ENCODE assay signal across 26 mouse cellular contexts in genomic region chr5:122293131-122293530, GRCm38 (mm10). TPM values are rescaled to one million over a fixed set of nuclear protein-coding genes. Genes with fewer than 3 reads are reported as not detected.
DNase-seq lines count a peak whose midpoint lies in the region; ATAC-seq and TF ChIP-seq lines count a peak whose summit lies in the region.
"Had no signal": no experiment of that assay in that cellular context is flagged by ENCODE, and none has a peak within 500 bp of the region (broad histone marks: within the 10 kb centered on the region; RNA-seq: fewer than 3 reads in every experiment).

No protein-coding gene starts in this region.

- H3K9ac ChIP-seq in heart, adult 2 months (ENCODE audit: low read depth, low read length) = no peak overlapping the region
- no peak overlapping the region for H3K9ac ChIP-seq in heart, embryonic 16.5 days (ENCODE audit: low read length)
- no peak overlapping the region for H3K9ac ChIP-seq in midbrain, embryonic 12.5 days (replicated peaks)
- no peak overlapping the region for H3K9ac ChIP-seq in midbrain, embryonic 11.5 days (ENCODE audit: low read length)
- H3K9ac ChIP-seq: embryonic facial prominence, embryonic 12.5 days; limb, embryonic 15.5 days; midbrain, embryonic 13.5 days; neural tube, embryonic 13.5 days had no signal

- H3K79me2 ChIP-seq in heart, adult 2 months (replicated peaks; ENCODE audit: control insufficient read depth, insufficient read depth, low read length) = peaks cover 3% of the 10 kb centered on the region; the same call in 1 of the 2 replicates

- TF ChIP-seq EP300 in heart, adult 2 months (IDR thresholded peaks at IDR 0.05; ENCODE audit: insufficient read depth, low read depth, low read length) = no peak

- ATAC-seq in heart, embryonic 16.5 days (replicated peaks; ENCODE audit: extremely low read depth, insufficient read depth, low FRiP score) = no peak
- ATAC-seq in midbrain, embryonic 12.5 days (ENCODE audit: low FRiP score, low read depth) = no peak
- ATAC-seq in midbrain, embryonic 11.5 days (ENCODE audit: low FRiP score) = no peak
- ATAC-seq: forebrain, embryonic 14.5 days; intestine, embryonic 16.5 days; midbrain, embryonic 13.5 days; Patski had no signal

- no peak overlapping the region; the same call in 1 of the 2 replicates for H3K4me2 ChIP-seq in heart, embryonic 16.5 days (ENCODE audit: low read depth, low read length)
- no peak overlapping the region for H3K4me2 ChIP-seq in midbrain, embryonic 12.5 days (replicated peaks)
- H3K4me2 ChIP-seq in midbrain, embryonic 11.5 days = no peak overlapping the region
- H3K4me2 ChIP-seq: embryonic facial prominence, embryonic 12.5 days; hindbrain, embryonic 13.5 days; limb, embryonic 15.5 days; midbrain, embryonic 13.5 days; neural tube, embryonic 13.5 days had no signal

- peaks cover 21% of the 10 kb centered on the region for H3K4me1 ChIP-seq in heart, adult 2 months (ENCODE audit: control insufficient read depth, insufficient read depth, low read length)
- H3K4me1 ChIP-seq in heart, embryonic 16.5 days (ENCODE audit: control insufficient read depth, insufficient read depth, low read length) = peaks cover 54% of the 10 kb centered on the region
- H3K4me1 ChIP-seq in midbrain, embryonic 12.5 days = peaks cover 27% of the 10 kb centered on the region
- peaks cover 19% of the 10 kb centered on the region for H3K4me1 ChIP-seq in midbrain, embryonic 11.5 days (ENCODE audit: control insufficient read depth, insufficient read depth, low read length)
- H3K4me1 ChIP-seq: embryonic facial prominence, embryonic 12.5 days had no signal

- H3K9me3 ChIP-seq in heart, embryonic 16.5 days (replicated peaks; ENCODE audit: control insufficient read depth, low read length) = 0 out of 2 replicates have a peak, but pooled peaks cover 3% of the 10 kb centered on the region
- H3K9me3 ChIP-seq in midbrain, embryonic 12.5 days = no peaks in the 10 kb centered on the region
- no peaks in the 10 kb centered on the region; the same call in 1 of the 2 replicates for H3K9me3 ChIP-seq in midbrain, embryonic 11.5 days (ENCODE audit: control insufficient read depth, low read length)
- H3K9me3 ChIP-seq: embryonic facial prominence, embryonic 12.5 days; hindbrain, embryonic 13.5 days; limb, embryonic 10.5 days; limb, embryonic 15.5 days; midbrain, embryonic 13.5 days; neural tube, embryonic 13.5 days had no signal

- DNase-seq in heart, adult 2 months = no peak
- no peak for DNase-seq in heart, postnatal 4 days
- no peak for DNase-seq in heart, postnatal 14 days
- no peak for DNase-seq in midbrain, embryonic 11.5 days (ENCODE audit: low spot score, missing footprints)
- no peak for DNase-seq in adrenal gland, adult 2 months
- DNase-seq: adrenal gland, postnatal 14 days; cerebellum, adult 11-12 months; cerebellum, adult 9-11 months; embryo, embryonic 11 days; gastrocnemius, postnatal 25 days; heart, postnatal 10 days; kidney, postnatal 14 days; layer of hippocampus, adult 9-11 months; lung, postnatal 36 days; thymus, adult 18-20 months had no signal

- H3K27me3 ChIP-seq in heart, adult 2 months (ENCODE audit: control insufficient read depth, insufficient read depth, low read length) = no peaks in the 10 kb centered on the region
- no peaks in the 10 kb centered on the region for H3K27me3 ChIP-seq in heart, embryonic 16.5 days (ENCODE audit: control insufficient read depth, insufficient read depth, low read length)
- H3K27me3 ChIP-seq in midbrain, embryonic 12.5 days = no peaks in the 10 kb centered on the region
- no peaks in the 10 kb centered on the region for H3K27me3 ChIP-seq in midbrain, embryonic 11.5 days (ENCODE audit: control insufficient read depth, insufficient read depth, low read length)
- H3K27me3 ChIP-seq: embryonic facial prominence, embryonic 12.5 days; hindbrain, embryonic 13.5 days; limb, embryonic 15.5 days; midbrain, embryonic 13.5 days; neural tube, embryonic 13.5 days; Patski had no signal

- intact Hi-C loops in heart, adult 2 months (cut with DNase I) = loop anchor here (2.0 kb wide), 1 partner anchor 22 kb away; no protein-coding TSS in a partner anchor
- intact Hi-C loops in heart, postnatal 14 days (cut with DNase I) = no loop called here

- TF ChIP-seq POLR2A in heart, adult 2 months (IDR thresholded peaks at IDR 0.05; ENCODE audit: insufficient read depth, low read depth, low read length) = no peak

- peak overlapping the region; percentile 41; the same call in 1 of the 2 replicates for H3K27ac ChIP-seq in heart, adult 2 months
- peak overlapping the region; percentile 61 for H3K27ac ChIP-seq in heart, embryonic 16.5 days (ENCODE audit: low read length)
- 0 out of 2 replicates have a peak overlapping the region, but pooled peaks have one; percentile 63 for H3K27ac ChIP-seq in midbrain, embryonic 12.5 days (replicated peaks)
- no peak overlapping the region for H3K27ac ChIP-seq in midbrain, embryonic 11.5 days (ENCODE audit: low read depth, low read length)
- H3K27ac ChIP-seq: embryonic facial prominence, embryonic 12.5 days; limb, embryonic 10.5 days; limb, embryonic 15.5 days had no signal

- H3K36me3 ChIP-seq in heart, adult 2 months (ENCODE audit: control insufficient read depth, insufficient read depth, low read length) = peaks cover 8% of the 10 kb centered on the region
- peaks cover 8% of the 10 kb centered on the region for H3K36me3 ChIP-seq in heart, embryonic 16.5 days (ENCODE audit: control insufficient read depth, insufficient read depth)
- H3K36me3 ChIP-seq in midbrain, embryonic 12.5 days = peaks cover 2% of the 10 kb centered on the region; the same call in 1 of the 2 replicates
- no peaks in the 10 kb centered on the region for H3K36me3 ChIP-seq in midbrain, embryonic 11.5 days (ENCODE audit: control insufficient read depth, insufficient read depth, low read length)

- WGBS in heart, adult 2 months = 47% methylated on average over 6 of the region's 6 CpGs
- 58% methylated on average over 6 of the region's 6 CpGs for WGBS in heart, embryonic 16.5 days
- WGBS in midbrain, embryonic 12.5 days = 87% methylated on average over 6 of the region's 6 CpGs
- 81% methylated on average over 6 of the region's 6 CpGs for WGBS in midbrain, embryonic 11.5 days

- H3K4me3 ChIP-seq in heart, adult 2 months = no peak overlapping the region
- no peak overlapping the region for H3K4me3 ChIP-seq in heart, embryonic 16.5 days (ENCODE audit: low read length)
- H3K4me3 ChIP-seq in midbrain, embryonic 12.5 days = no peak overlapping the region
- H3K4me3 ChIP-seq in midbrain, embryonic 11.5 days (ENCODE audit: low read depth, low read length) = no peak overlapping the region
- H3K4me3 ChIP-seq: embryonic facial prominence, embryonic 12.5 days; hindbrain, embryonic 13.5 days; limb, embryonic 10.5 days; limb, embryonic 15.5 days; midbrain, embryonic 13.5 days; neural tube, embryonic 13.5 days had no signal

- no peak for TF ChIP-seq CTCF in heart, adult 2 months (IDR thresholded peaks at IDR 0.05)

RNA-seq across cellular contexts. Expression of gene Pptc7, which starts 9.0 kb away (rescaled TPM):
- 100 to 1,000 TPM; 108 to 133 TPM for total RNA-seq in heart, adult 2 months (2021)
- 77.5 and 122 TPM in 2 replicates for polyA plus RNA-seq in heart, adult 2 months (2012; rRNA removed)
- total RNA-seq in heart, postnatal 4 days (2021) = 10 to 100 TPM; 44.0 to 47.2 TPM
- 15.0 and 15.5 TPM in 2 replicates for polyA plus RNA-seq in heart, embryonic 16.5 days (2015; fragmentation: Nextera tagmentation; extraction: Ambion mirVana)
- total RNA-seq in heart, postnatal 14 days (2021) = 10 to 100 TPM; 85.5 to 87.2 TPM
- 9.9 and 11.9 TPM in 2 replicates for polyA plus RNA-seq in midbrain, embryonic 12.5 days (2016; fragmentation: Nextera tagmentation; extraction: Ambion mirVana)
- 7.6 and 8.8 TPM in 2 replicates for polyA plus RNA-seq in midbrain, embryonic 11.5 days (2014; fragmentation: Nextera tagmentation; extraction: Ambion mirVana)
- total RNA-seq in adrenal gland, adult 2 months (2021) = 10 to 100 TPM; 52.0 to 63.4 TPM
- polyA plus RNA-seq in adrenal gland, adult 2 months (2012; rRNA removed) = 46.3 and 57.5 TPM in 2 replicates

RNA-seq across cellular contexts. Expression of gene Tctn1, which starts 28.9 kb away (rescaled TPM):
- total RNA-seq in heart, adult 2 months (2021) = 1 to 10 TPM; 3.2 to 3.9 TPM
- polyA plus RNA-seq in heart, adult 2 months (2012; rRNA removed) = 9.4 and 9.8 TPM in 2 replicates
- total RNA-seq in heart, postnatal 4 days (2021) = 1 to 10 TPM; 6.0 to 6.1 TPM
- 2.9 and 3.2 TPM in 2 replicates for polyA plus RNA-seq in heart, embryonic 16.5 days (2015; fragmentation: Nextera tagmentation; extraction: Ambion mirVana)
- total RNA-seq in heart, postnatal 14 days (2021) = 1 to 10 TPM; 5.2 to 6.7 TPM
- polyA plus RNA-seq in midbrain, embryonic 12.5 days (2016; fragmentation: Nextera tagmentation; extraction: Ambion mirVana) = 7.2 and 8.1 TPM in 2 replicates
- polyA plus RNA-seq in midbrain, embryonic 11.5 days (2014; fragmentation: Nextera tagmentation; extraction: Ambion mirVana) = 4.3 and 4.8 TPM in 2 replicates
- 10 to 100 TPM; 11.4 to 14.2 TPM for total RNA-seq in adrenal gland, adult 2 months (2021)
- 47.0 and 58.3 TPM in 2 replicates for polyA plus RNA-seq in adrenal gland, adult 2 months (2012; rRNA removed)
